Mouse (Mus musculus): ENCODE data around the gene Vwa3a. TPM values are rescaled to one million over a fixed set of nuclear protein-coding genes. Genes with fewer than 3 reads are reported as not detected.

Gene Vwa3a
- polyA plus RNA-seq, 1 experiment from 2014 or later: 0.04 TPM

DNA sequence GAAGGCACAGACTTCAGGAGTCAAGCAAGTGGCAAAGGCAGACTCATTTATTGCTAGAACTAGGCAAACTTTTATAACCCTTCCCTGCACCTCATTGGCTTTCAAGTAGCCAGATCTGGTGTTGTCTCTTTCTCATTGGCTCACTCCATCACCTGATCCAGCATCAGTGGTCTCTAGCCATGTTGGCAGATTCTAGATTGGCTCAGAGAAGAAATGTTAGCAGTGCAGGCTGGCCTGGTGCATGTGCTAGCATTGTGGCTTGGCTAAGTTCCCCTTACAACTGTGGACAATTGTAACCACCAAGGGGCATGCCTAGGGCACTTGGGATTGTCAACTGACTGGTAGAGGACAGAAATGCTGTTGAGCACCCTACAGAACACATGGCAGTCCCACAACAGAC is 12.2 kb downstream of the Vwa3a start:
- no peak for TF ChIP-seq EP300 (IDR thresholded peaks at IDR 0.05; ENCODE audit: low read depth)
- no peak for TF ChIP-seq CTCF (IDR thresholded peaks at IDR 0.05; ENCODE audit: low read depth)
- Histone ChIP-seq H3K9me3 (ENCODE audit: low read length) (no peaks in the 10 kb centered on the region), H3K4me1 (ENCODE audit: insufficient read depth) (no peaks in the 10 kb centered on the region), H3K27ac (ENCODE audit: low read depth) (no peak overlapping the region), H3K36me3 (replicated peaks; ENCODE audit: insufficient read depth, low read length) (no peaks in the 10 kb centered on the region), H3K27me3 (ENCODE audit: insufficient read depth, low read length) (no peaks in the 10 kb centered on the region), H3K9ac (replicated peaks) (no peak overlapping the region), H3K4me2 (ENCODE audit: low read depth, low read length) (no peak overlapping the region), H3K4me3 (ENCODE audit: low read depth, low read length) (no peak overlapping the region)
- DNase-seq (no peak), ATAC-seq (no peak)

GRCm38 (mm10) chr7:120751906-120752305 is 12.8 kb downstream of the Vwa3a start:
- ATAC-seq (no peak), DNase-seq (no peak)
- H3K9ac ChIP-seq (replicated peaks): no peak overlapping the region
- no peak overlapping the region for H3K27ac ChIP-seq (ENCODE audit: low read depth)
- no peak overlapping the region for H3K4me2 ChIP-seq (ENCODE audit: low read depth, low read length)
- H3K36me3 ChIP-seq (replicated peaks; ENCODE audit: insufficient read depth, low read length): no peaks in the 10 kb centered on the region
- no peaks in the 10 kb centered on the region for H3K27me3 ChIP-seq (ENCODE audit: insufficient read depth, low read length)
- WGBS (ENCODE audit: insufficient replicate concordance): 77% methylated on average over 7 of the region's 7 CpGs
- TF ChIP-seq CTCF (IDR thresholded peaks at IDR 0.05; ENCODE audit: low read depth) (no peak), EP300 (IDR thresholded peaks at IDR 0.05; ENCODE audit: low read depth) (no peak)
- no peaks in the 10 kb centered on the region for H3K4me1 ChIP-seq (ENCODE audit: insufficient read depth)
- H3K9me3 ChIP-seq (ENCODE audit: low read length): no peaks in the 10 kb centered on the region
- H3K4me3 ChIP-seq (ENCODE audit: low read depth, low read length): no peak overlapping the region

DNA sequence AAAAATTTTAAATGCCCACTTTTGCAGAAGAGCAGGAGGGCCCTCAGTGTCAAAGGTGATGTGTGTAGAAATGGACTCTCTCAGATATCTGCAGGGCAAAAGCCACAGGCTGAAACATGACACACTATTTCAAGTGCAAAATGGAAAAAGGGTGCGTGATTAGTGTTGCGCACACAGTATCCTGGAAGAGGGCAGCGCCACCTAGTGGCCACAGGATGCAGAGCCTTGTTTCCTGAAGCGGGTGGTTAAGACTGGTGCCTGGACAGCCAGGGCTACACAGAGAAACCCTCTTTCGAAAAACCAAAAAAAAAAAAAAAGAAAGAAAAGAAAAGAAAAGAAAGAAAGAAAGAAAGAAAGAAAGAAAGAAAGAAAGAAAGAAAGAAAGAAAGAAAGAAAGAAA is 15.6 kb downstream of the Vwa3a start:
- H3K4me3 ChIP-seq (ENCODE audit: low read depth, low read length): no peak overlapping the region
- no peaks in the 10 kb centered on the region for H3K4me1 ChIP-seq (ENCODE audit: insufficient read depth)
- no peaks in the 10 kb centered on the region for H3K36me3 ChIP-seq (replicated peaks; ENCODE audit: insufficient read depth, low read length)
- TF ChIP-seq EP300 (IDR thresholded peaks at IDR 0.05; ENCODE audit: low read depth): no peak
- TF ChIP-seq CTCF (IDR thresholded peaks at IDR 0.05; ENCODE audit: low read depth): peak; percentile 96
- 5% methylated on average over 5 of the region's 5 CpGs for WGBS (ENCODE audit: insufficient replicate concordance)
- no peak overlapping the region for H3K27ac ChIP-seq (ENCODE audit: low read depth)
- H3K4me2 ChIP-seq (ENCODE audit: low read depth, low read length): no peak overlapping the region
- H3K27me3 ChIP-seq (ENCODE audit: insufficient read depth, low read length): no peaks in the 10 kb centered on the region
- peak; percentile 64; the same call in 1 of the 2 replicates for ATAC-seq
- H3K9me3 ChIP-seq (ENCODE audit: low read length): no peaks in the 10 kb centered on the region
- DNase-seq: peak; percentile 88
- no peak overlapping the region for H3K9ac ChIP-seq (replicated peaks)

- no peak overlapping the region for H3K4me2 ChIP-seq (ENCODE audit: low read depth, low read length)
- no peak overlapping the region for H3K27ac ChIP-seq (ENCODE audit: low read depth)
- H3K4me3 ChIP-seq (ENCODE audit: low read depth, low read length): no peak overlapping the region
- 8% methylated on average over 1 of the region's 1 CpGs for WGBS (ENCODE audit: insufficient replicate concordance)
- no peaks in the 10 kb centered on the region for H3K36me3 ChIP-seq (replicated peaks; ENCODE audit: insufficient read depth, low read length)
- H3K27me3 ChIP-seq (ENCODE audit: insufficient read depth, low read length): no peaks in the 10 kb centered on the region
- no peak for TF ChIP-seq EP300 (IDR thresholded peaks at IDR 0.05; ENCODE audit: low read depth)
- TF ChIP-seq CTCF (IDR thresholded peaks at IDR 0.05; ENCODE audit: low read depth): no peak
- DNase-seq (no peak), ATAC-seq (no peak)
- H3K4me1 ChIP-seq (ENCODE audit: insufficient read depth): no peaks in the 10 kb centered on the region
- H3K9me3 ChIP-seq (ENCODE audit: low read length): no peaks in the 10 kb centered on the region
- H3K9ac ChIP-seq (replicated peaks): no peak overlapping the region
These were observed 28.3 kb downstream of the Vwa3a start for GRCm38 (mm10) chr7:120767369-120767768.

DNA sequence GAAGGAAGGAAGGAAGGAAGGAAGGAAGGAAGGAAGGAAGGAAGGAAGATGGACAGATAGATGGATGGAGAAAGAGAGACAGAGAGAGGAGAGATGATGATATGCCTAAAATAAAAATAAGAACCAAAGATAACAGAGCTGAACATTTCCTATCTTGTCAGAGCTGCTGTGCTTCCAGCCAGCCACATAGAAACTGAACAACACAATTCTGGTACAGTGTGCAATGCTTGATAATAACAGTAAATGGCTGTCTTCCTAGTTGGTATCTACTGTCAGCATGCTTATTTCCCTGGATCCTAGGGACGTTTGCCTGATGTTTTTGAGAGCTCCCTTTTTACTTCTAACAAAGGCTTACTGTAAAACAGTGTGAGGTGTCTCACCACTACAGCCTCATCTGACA is 32.3 kb downstream of the Vwa3a start:
- H3K9me3 ChIP-seq (ENCODE audit: low read length): no peaks in the 10 kb centered on the region
- TF ChIP-seq CTCF (IDR thresholded peaks at IDR 0.05; ENCODE audit: low read depth): no peak
- peak; percentile 62; the same call in 1 of the 2 replicates for TF ChIP-seq EP300 (IDR thresholded peaks at IDR 0.05; ENCODE audit: low read depth)
- WGBS (ENCODE audit: insufficient replicate concordance): 43% methylated on average over 1 of the region's 1 CpGs
- H3K27me3 ChIP-seq (ENCODE audit: insufficient read depth, low read length): no peaks in the 10 kb centered on the region
- H3K4me2 ChIP-seq (ENCODE audit: low read depth, low read length): no peak overlapping the region
- H3K9ac ChIP-seq (replicated peaks): no peak overlapping the region
- H3K4me1 ChIP-seq (ENCODE audit: insufficient read depth): no peaks in the 10 kb centered on the region
- DNase-seq (no peak), ATAC-seq (peak; percentile 40; the same call in 1 of the 2 replicates)
- H3K27ac ChIP-seq (ENCODE audit: low read depth): no peak overlapping the region
- no peak overlapping the region for H3K4me3 ChIP-seq (ENCODE audit: low read depth, low read length)
- no peaks in the 10 kb centered on the region for H3K36me3 ChIP-seq (replicated peaks; ENCODE audit: insufficient read depth, low read length)

DNA sequence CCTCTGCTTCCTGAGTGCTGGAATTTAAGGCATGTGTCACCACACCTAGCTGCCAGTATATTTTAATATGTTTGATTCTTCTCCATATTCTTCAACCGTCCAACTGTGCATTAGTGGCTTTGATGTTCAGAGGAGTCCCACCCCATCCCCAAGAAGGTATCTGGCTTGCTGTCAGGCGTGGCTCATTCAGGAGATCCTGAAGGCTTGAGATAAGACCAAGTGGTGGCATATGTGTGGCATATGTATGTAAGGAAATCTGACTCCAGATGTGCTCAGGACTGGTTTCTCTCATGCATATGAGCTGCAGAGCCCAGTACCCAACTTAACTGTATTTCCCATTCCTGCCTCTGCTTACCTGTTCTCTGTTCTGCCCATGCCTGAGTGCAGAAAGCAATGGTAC is 38.9 kb downstream of the Vwa3a start:
- DNase-seq (no peak), ATAC-seq (peak; percentile 47; the same call in 1 of the 2 replicates)

DNA sequence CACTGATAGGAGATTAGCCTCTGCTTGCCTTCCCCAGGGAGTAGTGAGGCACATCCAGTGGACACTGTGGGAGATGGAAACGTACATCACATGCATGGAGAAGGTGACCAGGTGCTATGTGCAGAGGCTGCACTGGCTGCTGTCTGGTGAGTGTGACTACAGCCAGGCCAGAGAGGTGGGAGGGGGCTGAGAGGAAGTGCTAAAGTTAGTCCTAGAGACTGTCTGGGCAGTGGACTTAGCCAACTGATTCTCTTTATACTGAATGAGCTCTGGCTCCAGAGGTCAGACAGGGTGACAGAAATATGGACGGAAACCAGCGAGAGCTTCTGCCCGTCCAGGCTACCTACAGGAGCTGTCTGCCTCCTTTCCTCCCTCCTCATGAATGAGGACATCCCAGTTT is 56.4 kb downstream of the Vwa3a start:
- TF ChIP-seq EP300 (IDR thresholded peaks at IDR 0.05; ENCODE audit: low read depth) (no peak), CTCF (IDR thresholded peaks at IDR 0.05; ENCODE audit: low read depth) (no peak)
- DNase-seq (no peak), ATAC-seq (no peak)
- Histone ChIP-seq H3K27me3 (ENCODE audit: insufficient read depth, low read length) (no peaks in the 10 kb centered on the region), H3K27ac (ENCODE audit: low read depth) (no peak overlapping the region), H3K4me2 (ENCODE audit: low read depth, low read length) (no peak overlapping the region), H3K4me3 (ENCODE audit: low read depth, low read length) (no peak overlapping the region), H3K9ac (replicated peaks) (no peak overlapping the region), H3K9me3 (ENCODE audit: low read length) (no peaks in the 10 kb centered on the region), H3K36me3 (replicated peaks; ENCODE audit: insufficient read depth, low read length) (no peaks in the 10 kb centered on the region), H3K4me1 (ENCODE audit: insufficient read depth) (no peaks in the 10 kb centered on the region)
- 59% methylated on average over 4 of the region's 4 CpGs for WGBS (ENCODE audit: insufficient replicate concordance)

More for the DNA sequence above, 38.9 kb downstream of the Vwa3a start:
- WGBS (ENCODE audit: insufficient replicate concordance): 33% methylated on average over 2 of the region's 2 CpGs
- TF ChIP-seq EP300 (IDR thresholded peaks at IDR 0.05; ENCODE audit: low read depth): peak; percentile 30; the same call in 1 of the 2 replicates
- no peak for TF ChIP-seq CTCF (IDR thresholded peaks at IDR 0.05; ENCODE audit: low read depth)
- Histone ChIP-seq H3K4me3 (ENCODE audit: low read depth, low read length) (no peak overlapping the region), H3K27ac (ENCODE audit: low read depth) (no peak overlapping the region), H3K4me2 (ENCODE audit: low read depth, low read length) (no peak overlapping the region), H3K9me3 (ENCODE audit: low read length) (no peaks in the 10 kb centered on the region), H3K27me3 (ENCODE audit: insufficient read depth, low read length) (no peaks in the 10 kb centered on the region), H3K9ac (replicated peaks) (no peak overlapping the region), H3K36me3 (replicated peaks; ENCODE audit: insufficient read depth, low read length) (no peaks in the 10 kb centered on the region), H3K4me1 (ENCODE audit: insufficient read depth) (no peaks in the 10 kb centered on the region)

All from liver, postnatal 0 days (tissue).